Mouse (Mus musculus) midbrain, embryonic 15.5 days (tissue): ENCODE measurements around the gene Ccdc12. TPM values are rescaled to one million over a fixed set of nuclear protein-coding genes. Genes with fewer than 3 reads are reported as not detected.

Experiments
- ATAC-seq: fragments of 200-750 bp; cut with Nextera tagmentation; replicated peaks from 2 replicates; pipeline ENCODE4 v1.8.0; 2017; ENCODE audit warnings: moderate TSS enrichment
- H3K27ac ChIP-seq: fragments of 300-500 bp; sonication (generic); 2 replicates; pipeline ENCODE4 v1.5.1; 2015; ENCODE audit warnings: mild to moderate bottlenecking, inconsistent platforms
- H3K27me3 ChIP-seq: fragments of 300-500 bp; sonication (generic); replicated peaks from 2 replicates; pipeline ENCODE4 v1.6.1; 2015; ENCODE audit warnings: inconsistent platforms
- H3K36me3 ChIP-seq: fragments of 300-500 bp; sonication (generic); replicated peaks from 2 replicates; pipeline ENCODE4 v1.6.1; 2015; ENCODE audit warnings: inconsistent platforms
- H3K4me1 ChIP-seq: fragments of 300-500 bp; sonication (generic); 2 replicates; pipeline ENCODE4 v1.6.1; 2015; ENCODE audit warnings: inconsistent platforms
- H3K4me2 ChIP-seq: fragments of 300-500 bp; sonication (generic); 2 replicates; pipeline ENCODE4 v1.6.1; 2015; ENCODE audit warnings: inconsistent platforms, mild to moderate bottlenecking, moderate library complexity
- H3K4me3 ChIP-seq: fragments of 300-500 bp; sonication (generic); 2 replicates; pipeline ENCODE4 v1.5.1; 2015; ENCODE audit warnings: mild to moderate bottlenecking, inconsistent platforms
- H3K9ac ChIP-seq: fragments of 300-500 bp; sonication (generic); 2 replicates; pipeline ENCODE4 v1.6.1; 2015; ENCODE audit warnings: mild to moderate bottlenecking, inconsistent platforms
- H3K9me3 ChIP-seq: fragments of 300-500 bp; sonication (generic); 2 replicates; pipeline ENCODE4 v1.6.1; 2016; ENCODE audit warnings: inconsistent platforms
- WGBS: fragments of 180-500 bp; shearing (Covaris S2); methylation state at CpG from one replicate; pipeline ENCODE4 v1.1.7; 2015; ENCODE audit warnings: mixed read lengths; 5-methylcytosine and 5-hydroxymethylcytosine counted together
- polyA plus RNA-seq: library from polyadenylated mRNA; unstranded; fragments of >200 nt; fragmentation: Nextera tagmentation; extraction: Ambion mirVana; gene quantifications from 2 replicates; pipeline ENCODE4 v1.2.1, GENCODE M21; 2015

The Ccdc12 gene
- polyA plus RNA-seq, 1 experiment from 2014 or later, result 115 TPM

DNA sequence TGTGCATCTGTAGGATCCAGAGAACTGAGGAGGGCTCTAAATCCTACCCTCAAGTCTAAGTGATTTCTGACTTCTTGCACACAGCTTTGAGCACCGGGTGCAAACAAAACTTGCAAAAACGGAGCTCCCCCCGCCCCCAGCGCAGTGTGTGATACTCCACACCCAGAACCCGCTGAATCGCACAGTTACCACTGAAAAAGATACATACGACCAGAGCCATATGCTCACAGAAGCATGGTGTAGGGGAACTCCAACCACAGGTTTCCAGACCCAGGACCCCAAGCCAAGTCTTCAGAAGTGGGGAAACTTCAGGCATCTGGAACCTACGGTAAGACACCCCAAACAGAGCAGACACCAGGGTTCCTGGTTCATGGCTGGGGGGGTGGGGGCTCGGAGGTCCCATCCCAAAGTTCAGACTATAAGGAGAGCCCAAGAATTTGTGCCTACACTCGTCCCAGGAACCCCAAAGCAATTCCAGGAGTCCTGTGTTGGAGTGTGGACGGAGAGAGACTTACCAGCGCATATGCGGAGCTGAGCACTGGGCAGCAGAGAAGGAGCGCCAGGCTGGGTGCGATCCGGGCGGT, 85.5 kb downstream of the Ccdc12 start, which contains the start of gene Myl3:
Myl3 (plus strand) TSS at position 151 of the 584 bp plus-strand sequence.
- Histone ChIP-seq H3K27ac (no peak within 1 kb of the TSS), H3K27me3 (peaks cover 23% of the 10 kb centered on the region; the same call in 1 of the 2 replicates), H3K4me2 (peak within 1 kb of the TSS; percentile 98), H3K9ac (peak within 1 kb of the TSS; percentile 69), H3K36me3 (no peaks in the 10 kb centered on the region), H3K4me1 (peaks cover 20% of the 10 kb centered on the region), H3K9me3 (no peaks in the 10 kb centered on the region), H3K4me3 (peak within 1 kb of the TSS; percentile 62)
- no peak for ATAC-seq
- WGBS, result 5% methylated on average over 17 of the region's 17 CpGs

GRCm38 (mm10) chr9:110742295-110742950, 86.1 kb downstream of the Ccdc12 start:
- no peak overlapping the region for H3K27ac ChIP-seq
- peaks cover 20% of the 10 kb centered on the region for H3K4me1 ChIP-seq
- peak overlapping the region; percentile 62 for H3K4me3 ChIP-seq
- H3K4me2 ChIP-seq, result peak overlapping the region; percentile 98
- H3K9ac ChIP-seq, result peak overlapping the region; percentile 69
- H3K9me3 ChIP-seq, result no peaks in the 10 kb centered on the region
- WGBS, result under 1% methylated on average over 50 of the region's 71 CpGs
- peaks cover 23% of the 10 kb centered on the region; the same call in 1 of the 2 replicates for H3K27me3 ChIP-seq
- ATAC-seq, result peak; percentile 68
- H3K36me3 ChIP-seq, result no peaks in the 10 kb centered on the region

DNA sequence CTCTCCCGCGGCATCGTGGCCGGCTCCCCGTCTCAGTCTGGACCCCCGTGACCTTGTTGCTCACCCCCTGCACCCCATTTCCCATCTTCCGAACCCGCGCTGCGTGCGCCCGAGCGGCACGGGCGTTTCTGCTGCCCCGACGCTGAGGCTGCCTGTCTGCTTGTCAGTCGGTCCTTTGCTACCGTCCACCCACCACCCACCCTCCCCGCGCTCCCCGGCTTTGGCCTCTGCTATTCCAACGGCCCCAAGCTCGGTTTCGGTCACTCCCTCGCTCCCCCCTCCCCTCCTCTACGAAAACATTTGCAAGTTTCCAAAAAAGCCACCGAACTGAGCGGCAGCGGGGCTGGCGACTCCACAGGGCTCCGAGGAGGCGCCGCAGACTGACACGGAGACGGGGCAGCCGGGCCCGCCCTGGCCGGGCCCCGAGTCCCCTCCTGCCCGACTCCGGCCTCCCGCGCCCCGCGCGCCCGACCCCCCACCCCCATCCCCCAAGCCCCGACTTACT, 86.7 kb downstream of the Ccdc12 start:
- Histone ChIP-seq H3K4me1 (peaks cover 20% of the 10 kb centered on the region), H3K4me3 (peak overlapping the region; percentile 62), H3K9ac (peak overlapping the region; percentile 69), H3K4me2 (peak overlapping the region; percentile 98), H3K27ac (no peak overlapping the region), H3K27me3 (peaks cover 23% of the 10 kb centered on the region; the same call in 1 of the 2 replicates), H3K9me3 (no peaks in the 10 kb centered on the region), H3K36me3 (no peaks in the 10 kb centered on the region)
- ATAC-seq, result peak; percentile 28; the same call in 1 of the 2 replicates
- under 1% methylated on average over 40 of the region's 49 CpGs for WGBS

- H3K4me1 ChIP-seq, result peaks cover 20% of the 10 kb centered on the region
- peaks cover 23% of the 10 kb centered on the region; the same call in 1 of the 2 replicates for H3K27me3 ChIP-seq
- H3K9me3 ChIP-seq, result no peaks in the 10 kb centered on the region
- ATAC-seq, result peak; percentile 41; the same call in 1 of the 2 replicates
- 4% methylated on average over 45 of the region's 63 CpGs for WGBS
- H3K27ac ChIP-seq, result no peak overlapping the region
- peak overlapping the region; percentile 62 for H3K4me3 ChIP-seq
- peak overlapping the region; percentile 69 for H3K9ac ChIP-seq
- peak overlapping the region; percentile 98 for H3K4me2 ChIP-seq
- H3K36me3 ChIP-seq, result no peaks in the 10 kb centered on the region
Observed at GRCm38 (mm10) chr9:110743456-110744323, 87.4 kb downstream of the Ccdc12 start.

DNA sequence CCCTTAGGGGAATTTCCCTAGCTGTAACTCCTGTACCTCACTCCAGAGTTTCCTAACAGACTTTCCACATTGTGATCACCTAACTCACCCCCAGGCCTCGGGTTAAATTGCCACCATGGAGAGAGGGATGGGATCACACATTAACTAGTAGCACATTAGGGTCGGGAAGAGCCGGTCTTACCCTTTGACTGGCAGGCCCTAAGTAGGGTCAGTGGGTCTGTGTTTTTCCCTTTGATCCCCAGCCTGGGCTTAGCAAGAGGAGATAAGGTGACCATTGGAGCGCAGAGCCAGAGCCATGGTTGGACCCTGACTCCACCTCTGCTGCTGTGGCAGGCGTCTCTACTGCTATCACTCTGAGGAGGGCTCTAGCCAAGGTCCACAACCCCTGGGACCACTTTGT, 89.4 kb downstream of the Ccdc12 start:
- no peaks in the 10 kb centered on the region for H3K36me3 ChIP-seq
- no peak overlapping the region for H3K9ac ChIP-seq
- peaks cover 20% of the 10 kb centered on the region for H3K4me1 ChIP-seq
- no peaks in the 10 kb centered on the region for H3K9me3 ChIP-seq
- H3K27me3 ChIP-seq, result peaks cover 23% of the 10 kb centered on the region; the same call in 1 of the 2 replicates
- H3K4me3 ChIP-seq, result no peak overlapping the region
- WGBS, result 22% methylated on average over 5 of the region's 5 CpGs
- ATAC-seq, result no peak
- no peak overlapping the region for H3K4me2 ChIP-seq
- H3K27ac ChIP-seq, result no peak overlapping the region

- H3K4me1 ChIP-seq, result peaks cover 20% of the 10 kb centered on the region
- H3K9me3 ChIP-seq, result no peaks in the 10 kb centered on the region
- no peak overlapping the region for H3K27ac ChIP-seq
- no peaks in the 10 kb centered on the region for H3K36me3 ChIP-seq
- peaks cover 18% of the 10 kb centered on the region; the same call in 1 of the 2 replicates for H3K27me3 ChIP-seq
- no peak overlapping the region for H3K4me3 ChIP-seq
- WGBS, result 38% methylated on average over 5 of the region's 5 CpGs
- ATAC-seq, result no peak
- H3K4me2 ChIP-seq, result no peak overlapping the region
- H3K9ac ChIP-seq, result no peak overlapping the region
Observed at GRCm38 (mm10) chr9:110746238-110746637, 89.9 kb downstream of the Ccdc12 start.

- Histone ChIP-seq H3K27ac (no peak within 1 kb of the TSS), H3K4me1 (peaks cover 16% of the 10 kb centered on the region), H3K9ac (no peak within 1 kb of the TSS), H3K27me3 (peaks cover 16% of the 10 kb centered on the region; the same call in 1 of the 2 replicates), H3K4me2 (no peak within 1 kb of the TSS), H3K36me3 (no peaks in the 10 kb centered on the region), H3K4me3 (no peak within 1 kb of the TSS), H3K9me3 (no peaks in the 10 kb centered on the region)
- ATAC-seq, result no peak
- 64% methylated on average over 7 of the region's 7 CpGs for WGBS
Observed at GRCm38 (mm10) chr9:110746961-110747360, 90.7 kb downstream of the Ccdc12 start, which contains the start of gene Pth1r. Pth1r (minus strand) TSS chr9:110747145.

- Histone ChIP-seq H3K36me3 (no peaks in the 10 kb centered on the region), H3K27ac (no peak overlapping the region), H3K9ac (no peak overlapping the region), H3K9me3 (no peaks in the 10 kb centered on the region), H3K4me2 (no peak overlapping the region), H3K4me1 (peaks cover 4% of the 10 kb centered on the region), H3K27me3 (peaks cover 16% of the 10 kb centered on the region; the same call in 1 of the 2 replicates), H3K4me3 (no peak overlapping the region)
- 82% methylated on average over 2 of the region's 2 CpGs for WGBS
- no peak for ATAC-seq
Observed at GRCm38 (mm10) chr9:110748451-110748850, 92.1 kb downstream of the Ccdc12 start.

DNA sequence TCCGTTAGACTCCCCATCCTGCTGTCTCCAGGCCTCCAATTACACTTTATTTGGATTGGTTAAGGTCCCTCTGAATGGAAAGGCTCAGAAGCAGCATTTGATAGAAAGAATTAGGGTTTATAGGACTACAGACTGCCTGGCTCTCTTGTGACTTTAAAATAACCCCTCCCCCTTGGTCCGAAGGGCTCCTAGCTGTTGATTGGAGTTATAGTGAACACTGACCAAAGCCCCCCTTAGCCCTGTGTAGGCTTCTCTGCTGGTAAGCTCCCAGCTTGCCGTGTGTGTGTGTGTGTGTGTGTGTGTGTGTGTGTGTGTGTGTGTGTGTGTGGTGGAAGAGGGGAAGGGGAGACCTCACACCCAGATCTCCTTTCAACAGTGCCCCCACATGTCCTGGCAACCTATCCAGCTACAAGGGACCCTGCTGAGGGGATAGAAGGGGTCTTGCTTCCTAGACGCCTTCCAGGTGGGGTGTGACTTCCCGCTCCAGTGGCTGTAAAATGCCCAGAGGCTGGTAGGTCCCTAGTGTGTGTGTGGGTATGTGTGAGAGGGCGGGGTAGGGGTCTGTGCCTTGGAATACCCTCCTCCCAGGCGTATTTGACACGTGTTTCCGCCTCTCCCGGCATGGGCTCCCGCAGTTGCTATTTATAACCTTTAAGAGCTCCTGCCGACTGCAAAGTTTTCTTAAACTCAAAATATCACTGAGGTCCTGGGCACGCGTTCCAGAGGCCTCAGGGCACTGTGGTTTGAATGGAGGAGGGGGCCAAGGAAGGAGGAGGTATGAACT, 94.3 kb downstream of the Ccdc12 start:
- Histone ChIP-seq H3K9ac (no peak overlapping the region), H3K4me1 (no peaks in the 10 kb centered on the region), H3K9me3 (no peaks in the 10 kb centered on the region), H3K36me3 (no peaks in the 10 kb centered on the region), H3K4me2 (no peak overlapping the region), H3K27ac (no peak overlapping the region), H3K27me3 (no peaks in the 10 kb centered on the region; the same call in 1 of the 2 replicates), H3K4me3 (no peak overlapping the region)
- WGBS, result 59% methylated on average over 14 of the region's 14 CpGs
- ATAC-seq, result no peak

DNA sequence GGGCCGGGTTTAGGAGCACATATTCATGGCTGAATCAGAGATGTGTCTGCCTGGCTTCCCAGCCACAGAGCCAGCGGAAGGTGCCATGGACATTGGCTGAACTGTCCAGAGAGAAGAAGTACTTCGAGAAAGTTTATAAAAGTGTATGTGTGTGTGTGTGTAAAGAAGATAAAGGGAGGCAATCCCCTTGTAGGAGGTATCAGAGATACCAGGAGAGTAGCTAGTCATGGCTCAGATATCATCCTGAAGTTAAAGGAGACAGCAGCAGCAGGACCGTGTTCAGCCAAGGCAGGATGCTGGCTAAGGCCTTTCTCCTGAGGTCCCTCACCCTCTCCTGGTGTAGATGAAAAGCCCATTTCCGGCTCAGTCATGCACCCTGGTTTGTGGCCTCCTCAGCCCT, 95.1 kb downstream of the Ccdc12 start:
- 84% methylated on average over 5 of the region's 5 CpGs for WGBS

GRCm38 (mm10) chr9:110752917-110753435, 96.7 kb downstream of the Ccdc12 start:
- Histone ChIP-seq H3K36me3 (no peaks in the 10 kb centered on the region), H3K9ac (no peak overlapping the region), H3K4me3 (no peak overlapping the region), H3K27ac (no peak overlapping the region), H3K27me3 (no peaks in the 10 kb centered on the region), H3K9me3 (no peaks in the 10 kb centered on the region), H3K4me1 (no peaks in the 10 kb centered on the region), H3K4me2 (no peak overlapping the region)
- no peak for ATAC-seq
- WGBS, result 65% methylated on average over 4 of the region's 4 CpGs

More for the DNA sequence above, 95.1 kb downstream of the Ccdc12 start:
- Histone ChIP-seq H3K4me3 (no peak overlapping the region), H3K4me2 (no peak overlapping the region), H3K4me1 (no peaks in the 10 kb centered on the region), H3K9ac (no peak overlapping the region), H3K36me3 (no peaks in the 10 kb centered on the region), H3K27me3 (no peaks in the 10 kb centered on the region), H3K9me3 (no peaks in the 10 kb centered on the region), H3K27ac (no peak overlapping the region)
- ATAC-seq, result no peak
